Mouse (Mus musculus) bone marrow macrophage, adult 2 months (primary cell): ENCODE results near the gene Rap1gap2. TPM values are rescaled to one million over a fixed set of nuclear protein-coding genes. Genes with fewer than 3 reads are reported as not detected.

Experiments
- H3K27ac ChIP-seq: 2 replicates; pipeline ENCODE4 v1.5.1; 2012; ENCODE audit warnings: low read depth, low read length; ENCODE audit not compliant: insufficient read depth
- H3K4me1 ChIP-seq: 2 replicates; pipeline ENCODE4 v1.6.1; 2012; ENCODE audit warnings: low read length; ENCODE audit not compliant: control insufficient read depth, insufficient read depth
- H3K4me3 ChIP-seq: 2 replicates; pipeline ENCODE4 v1.5.1; 2012; ENCODE audit warnings: mild to moderate bottlenecking, low read length, moderate library complexity; ENCODE audit not compliant: insufficient read depth
- CTCF ChIP-seq: IDR thresholded peaks from 2 replicates; pipeline ENCODE4 v1.5.1; 2012; ENCODE audit warnings: low read depth, mild to moderate bottlenecking, low read length, moderate library complexity
- POLR2A ChIP-seq: IDR thresholded peaks from 2 replicates; pipeline ENCODE4 v1.6.1; 2012; ENCODE audit warnings: mild to moderate bottlenecking, low read depth, low read length, borderline replicate concordance
- polyA plus RNA-seq: library from polyadenylated mRNA; stranded (reverse); fragments of >200 nt; gene quantifications from 2 replicates; pipeline ENCODE4 v1.2.4, GENCODE M21; 2012; ENCODE audit not compliant: missing spikeins, insufficient read depth, insufficient read length

The Rap1gap2 gene
- polyA plus RNA-seq, 1 experiment: 0.63 TPM

- no peak overlapping the region for H3K27ac ChIP-seq
- TF ChIP-seq CTCF (no peak), POLR2A (no peak)
- H3K4me3 ChIP-seq: no peak overlapping the region
- no peaks in the 10 kb centered on the region for H3K4me1 ChIP-seq
Measured at GRCm38 (mm10) chr11:74419601-74420000, 191.1 kb downstream of the Rap1gap2 start.

DNA sequence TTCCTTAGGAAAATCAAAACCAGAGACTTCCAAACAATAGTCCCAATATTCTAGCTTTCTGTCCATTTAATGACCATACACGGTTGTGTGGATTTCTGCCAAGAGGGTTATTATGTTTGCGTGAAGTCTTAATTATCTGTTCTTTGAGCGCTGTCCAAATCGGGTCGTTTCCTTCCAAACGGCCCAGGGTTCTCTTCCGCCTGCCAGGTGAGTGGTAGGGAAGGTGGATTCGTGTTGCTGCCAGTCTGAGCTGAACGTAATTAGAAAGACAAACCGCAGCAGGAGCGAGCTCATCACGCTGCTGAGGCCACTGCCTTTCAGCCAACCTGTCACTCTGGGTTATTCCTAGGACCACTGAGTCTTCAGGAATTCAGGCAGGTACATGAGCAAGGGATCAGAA lies 195.0 kb downstream of the Rap1gap2 start:
- no peak overlapping the region for H3K4me3 ChIP-seq
- no peaks in the 10 kb centered on the region for H3K4me1 ChIP-seq
- H3K27ac ChIP-seq: no peak overlapping the region
- no peak for TF ChIP-seq POLR2A
- TF ChIP-seq CTCF: no peak

DNA sequence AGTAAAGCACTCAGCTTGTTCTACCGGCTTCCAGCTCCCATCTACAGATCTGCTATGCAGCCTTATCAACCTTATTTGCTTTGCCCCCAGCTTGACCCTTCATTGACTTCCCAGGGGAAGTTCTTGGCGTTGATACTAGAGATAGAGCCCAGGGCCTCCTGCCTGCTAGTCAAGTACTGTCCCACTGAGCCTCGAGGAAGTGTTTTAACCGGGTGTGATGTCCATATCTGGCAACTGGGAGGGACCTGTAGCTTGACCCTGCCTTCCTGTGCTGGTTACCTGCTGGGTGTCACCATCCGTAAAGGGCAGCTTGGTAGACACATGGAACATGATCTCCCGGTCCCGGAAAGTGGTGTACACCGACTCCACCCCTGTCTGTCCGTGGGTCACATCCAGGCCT lies 196.6 kb downstream of the Rap1gap2 start:
- H3K27ac ChIP-seq: no peak overlapping the region

GRCm38 (mm10) chr11:74413449-74413972 lies 197.2 kb downstream of the Rap1gap2 start:
- no peaks in the 10 kb centered on the region for H3K4me1 ChIP-seq
- no peak overlapping the region for H3K4me3 ChIP-seq
- H3K27ac ChIP-seq: no peak overlapping the region
- TF ChIP-seq CTCF (no peak), POLR2A (no peak)

More for the DNA sequence above, 196.6 kb downstream of the Rap1gap2 start:
- Histone ChIP-seq H3K4me3 (no peak overlapping the region), H3K4me1 (no peaks in the 10 kb centered on the region)
- no peak for TF ChIP-seq POLR2A
- TF ChIP-seq CTCF: no peak

DNA sequence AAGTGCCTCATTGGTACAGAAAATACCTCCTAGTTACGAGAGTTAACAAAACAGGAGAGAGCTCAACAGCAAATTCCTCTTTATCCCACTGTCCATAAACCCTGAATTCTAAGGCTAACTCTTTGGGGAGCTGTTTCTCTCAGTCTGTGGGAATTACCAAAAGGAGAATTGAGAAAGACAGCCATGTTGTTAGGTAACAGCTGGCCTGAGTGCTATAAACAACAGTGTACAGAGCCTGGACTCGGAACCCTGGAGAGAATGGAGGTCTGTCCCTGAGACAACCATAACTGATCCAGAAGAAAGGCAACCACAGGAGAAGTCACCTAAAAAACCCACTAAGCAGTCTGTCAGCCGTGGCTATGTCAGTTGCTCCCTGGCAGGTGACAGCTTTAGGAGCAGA lies 198.3 kb downstream of the Rap1gap2 start:
- Histone ChIP-seq H3K4me3 (no peak overlapping the region), H3K4me1 (no peaks in the 10 kb centered on the region), H3K27ac (no peak overlapping the region)
- TF ChIP-seq CTCF (no peak), POLR2A (no peak)

- Histone ChIP-seq H3K4me1 (no peaks in the 10 kb centered on the region), H3K27ac (no peak overlapping the region), H3K4me3 (no peak overlapping the region)
- TF ChIP-seq CTCF: no peak
- no peak for TF ChIP-seq POLR2A
Measured at GRCm38 (mm10) chr11:74411943-74412342, 198.8 kb downstream of the Rap1gap2 start.

- TF ChIP-seq CTCF (no peak), POLR2A (no peak)
- Histone ChIP-seq H3K4me3 (no peak overlapping the region), H3K4me1 (no peaks in the 10 kb centered on the region), H3K27ac (no peak overlapping the region)
Measured at GRCm38 (mm10) chr11:74409757-74410174, 200.9 kb downstream of the Rap1gap2 start.

DNA sequence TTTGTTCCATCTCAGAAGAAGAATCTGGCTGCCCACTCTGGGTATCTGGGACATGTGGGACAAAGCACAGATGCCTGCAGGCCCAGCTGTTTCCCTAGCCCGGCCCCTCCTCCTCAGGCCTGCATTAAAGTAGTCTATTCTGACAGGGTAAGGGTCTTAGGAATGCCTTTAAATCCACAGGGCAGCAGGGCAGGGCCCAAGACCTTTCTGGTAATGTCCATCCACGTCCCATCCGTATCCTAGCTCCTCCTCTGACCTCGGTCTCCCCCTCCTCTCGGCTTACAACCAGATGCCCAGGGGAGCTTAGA lies 201.3 kb downstream of the Rap1gap2 start:
- TF ChIP-seq CTCF (no peak), POLR2A (no peak)
- Histone ChIP-seq H3K4me1 (no peaks in the 10 kb centered on the region), H3K4me3 (no peak overlapping the region), H3K27ac (no peak overlapping the region)

DNA sequence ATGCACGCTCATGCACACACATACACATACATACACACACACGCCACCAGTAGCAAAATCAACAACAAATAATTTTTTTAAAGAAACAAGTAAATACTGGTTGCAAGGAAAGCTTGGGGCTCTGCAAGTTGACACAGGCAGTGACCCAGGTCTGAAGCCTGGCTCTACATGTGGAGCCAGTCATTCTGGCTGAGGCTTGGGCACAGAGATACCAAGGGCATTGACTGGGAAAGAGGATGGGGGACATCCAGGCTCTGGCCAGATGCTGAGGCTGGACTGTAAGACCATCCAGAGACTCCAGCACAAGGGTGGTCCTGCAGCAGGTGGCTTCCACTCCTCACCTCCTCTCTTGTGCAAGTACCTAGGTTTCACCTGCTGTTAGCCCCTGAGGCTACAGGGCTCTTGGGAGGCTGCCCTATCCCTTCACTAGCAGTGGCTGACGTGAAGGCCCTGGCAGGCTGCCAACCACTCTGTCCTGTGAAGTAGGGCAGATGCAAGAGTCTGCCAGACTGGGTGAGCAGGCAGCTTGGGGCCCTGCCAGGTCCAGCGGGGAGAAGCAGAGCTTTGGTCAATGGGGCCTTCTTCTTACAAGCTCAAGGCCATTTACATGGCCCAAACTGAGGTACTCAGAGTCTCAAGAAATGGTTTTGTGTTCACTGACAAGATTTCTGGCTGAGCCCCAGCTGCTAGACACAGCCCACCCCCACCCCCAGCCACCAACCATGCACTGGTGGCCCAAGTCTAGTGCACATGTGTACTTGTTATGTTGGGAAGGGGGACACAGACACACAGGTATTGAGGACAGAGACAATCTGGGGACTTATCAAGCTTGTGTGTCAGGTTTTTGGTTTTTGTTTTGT lies 201.9 kb downstream of the Rap1gap2 start:
- H3K4me3 ChIP-seq: no peak overlapping the region
- no peak overlapping the region for H3K27ac ChIP-seq

GRCm38 (mm10) chr11:74405201-74405600 lies 205.5 kb downstream of the Rap1gap2 start:
- H3K4me3 ChIP-seq: no peak overlapping the region
- H3K27ac ChIP-seq: no peak overlapping the region
- no peaks in the 10 kb centered on the region for H3K4me1 ChIP-seq
- TF ChIP-seq CTCF (no peak), POLR2A (no peak)

More for the DNA sequence above, 201.9 kb downstream of the Rap1gap2 start:
- no peaks in the 10 kb centered on the region for H3K4me1 ChIP-seq
- TF ChIP-seq CTCF (no peak), POLR2A (no peak)
